Mouse (Mus musculus) left cerebral cortex, adult 18-20 months (tissue): Measurements from ENCODE around the gene Gpr146. TPM values are rescaled to one million over a fixed set of nuclear protein-coding genes. Genes with fewer than 3 reads are reported as not detected.

Experiments used
- DNase-seq, 2 experiments: peaks; one replicate each; pipeline ENCODE4 v3.0.0; 2021 to 2022; ENCODE audit warnings: low spot score in 2 of 2, mixed read lengths in 1 of 2
- total RNA-seq, 2 experiments: library from RNA; stranded (reverse); gene quantifications; 2 replicates each; pipeline ENCODE4 v1.2.3; 2021

Gpr146 gene
- total RNA-seq, 2 experiments from 2014 or later = 10.6 to 13.0 TPM

DNA sequence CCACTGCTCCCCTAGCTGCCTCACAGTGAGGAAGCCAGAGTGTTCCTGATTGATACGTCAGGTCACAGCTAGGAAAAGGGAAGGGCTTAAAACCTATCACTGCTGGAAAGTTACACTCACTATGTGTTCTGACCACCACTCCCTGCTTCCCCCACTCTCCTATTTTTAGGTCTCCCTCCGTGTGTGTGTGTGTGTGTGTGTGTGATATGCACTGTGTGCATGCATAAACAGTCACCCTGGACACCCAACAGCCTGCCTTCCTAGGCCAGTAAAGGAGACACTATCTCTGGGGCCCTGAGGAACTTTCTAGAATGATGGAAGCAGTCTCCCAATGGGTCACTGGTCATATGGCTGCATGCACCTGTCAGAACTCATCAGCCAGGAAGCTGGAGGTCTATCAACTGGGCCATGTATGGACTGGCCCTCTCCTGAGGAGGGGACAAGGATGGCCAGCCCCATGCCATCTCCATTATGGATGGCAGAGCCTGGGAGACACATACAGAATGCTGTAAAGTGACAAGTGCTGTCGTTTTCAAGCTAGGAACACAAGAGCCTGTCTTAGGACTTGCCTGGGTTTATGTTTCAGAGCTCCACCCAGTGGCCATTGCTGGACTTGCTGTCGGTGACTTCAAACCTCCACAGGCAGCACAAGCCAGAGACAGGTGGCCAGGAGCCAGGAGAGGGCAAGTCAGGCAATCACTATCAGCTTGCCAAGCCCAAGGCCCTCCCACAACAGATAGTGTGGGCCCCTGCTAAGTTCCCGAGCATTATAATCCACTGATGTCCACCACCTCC lies 20.7 kb downstream of the Gpr146 start:
- peak; percentile 90 to 93 for DNase-seq

DNA sequence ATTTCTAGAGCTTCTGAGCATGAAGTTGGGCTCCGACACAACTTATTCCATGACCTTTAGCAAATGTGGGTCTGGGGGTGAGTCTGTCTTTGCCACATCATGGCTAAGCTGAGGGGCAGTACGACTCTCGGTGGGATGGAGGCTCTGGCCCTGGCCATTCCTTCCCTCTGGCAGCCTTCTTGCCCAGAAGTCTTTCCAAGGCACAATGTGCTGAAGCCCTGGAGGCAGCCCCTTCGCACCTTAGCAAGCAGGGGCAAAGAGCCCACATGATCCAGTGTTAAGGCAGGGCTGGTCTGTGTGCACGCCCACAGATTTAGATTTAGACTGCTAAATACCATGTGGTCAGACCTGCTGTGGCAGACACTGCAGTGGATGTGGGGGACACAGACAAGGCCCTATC lies 21.3 kb downstream of the Gpr146 start:
- DNase-seq = no peak

DNA sequence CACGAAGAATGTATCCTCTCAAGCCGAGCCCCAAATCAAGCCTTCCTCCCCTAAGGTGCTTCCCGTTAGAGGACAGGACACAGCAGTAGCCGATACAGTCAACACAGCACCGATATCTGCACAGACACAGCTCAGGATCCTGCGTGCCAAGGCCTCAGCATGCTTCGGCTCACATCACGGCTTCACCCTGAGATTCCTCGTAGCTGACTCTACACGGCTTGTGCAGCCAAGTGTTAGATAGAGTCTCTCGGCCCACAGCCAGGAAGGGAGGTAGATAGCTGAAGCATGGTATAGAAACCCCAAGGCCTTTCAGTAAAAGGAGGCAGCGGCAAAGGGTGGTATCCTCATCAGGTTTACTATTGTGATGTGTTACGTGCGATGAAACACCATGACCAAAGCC lies 22.5 kb downstream of the Gpr146 start:
- no peak for DNase-seq

DNA sequence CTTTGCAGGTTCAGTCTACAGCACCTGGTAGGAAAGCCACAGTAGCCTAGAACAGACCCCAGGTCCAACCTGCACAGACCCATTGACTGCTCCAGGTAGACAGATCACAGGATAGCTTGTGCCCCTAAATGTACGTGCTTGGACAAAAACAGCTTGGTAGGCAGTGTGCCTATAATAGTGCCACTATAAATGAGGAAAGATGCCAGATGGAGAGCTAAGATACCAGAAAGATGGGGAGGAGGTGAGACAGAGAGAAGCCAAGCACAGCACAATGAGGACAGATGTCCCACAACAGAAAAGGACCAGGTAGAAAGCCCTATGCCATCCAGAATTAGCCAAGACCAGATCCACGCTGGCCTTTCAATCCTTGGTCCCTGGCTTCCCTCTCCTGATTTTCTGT lies 24.6 kb downstream of the Gpr146 start:
- DNase-seq = no peak

DNA sequence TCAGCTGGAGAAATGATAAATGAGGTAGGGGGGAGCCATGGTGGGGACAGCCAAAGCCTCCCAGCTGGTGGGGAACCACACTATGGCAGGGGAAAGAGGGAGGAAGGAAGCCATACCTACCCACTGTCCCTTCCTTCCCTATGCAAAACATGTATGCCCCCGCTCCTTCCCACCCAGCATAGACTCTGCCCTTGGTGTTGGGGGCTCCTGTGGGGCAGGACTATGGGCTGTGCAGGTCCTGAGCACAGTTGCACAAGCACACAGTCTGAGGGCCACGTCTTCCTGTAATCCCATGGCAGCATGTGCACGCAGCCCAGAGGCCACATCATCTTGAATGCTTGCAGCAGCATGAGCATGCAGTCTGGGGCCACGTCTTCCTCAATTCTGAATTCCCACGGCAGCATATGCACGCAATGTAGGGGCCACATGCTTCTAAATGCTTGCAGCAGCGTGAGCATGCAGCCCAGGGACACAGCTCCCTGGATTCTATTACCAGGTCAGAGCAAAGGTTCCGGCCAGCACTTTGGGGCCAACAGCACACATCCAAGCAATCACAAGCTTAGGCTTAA lies 26.3 kb downstream of the Gpr146 start:
- no peak for DNase-seq

DNA sequence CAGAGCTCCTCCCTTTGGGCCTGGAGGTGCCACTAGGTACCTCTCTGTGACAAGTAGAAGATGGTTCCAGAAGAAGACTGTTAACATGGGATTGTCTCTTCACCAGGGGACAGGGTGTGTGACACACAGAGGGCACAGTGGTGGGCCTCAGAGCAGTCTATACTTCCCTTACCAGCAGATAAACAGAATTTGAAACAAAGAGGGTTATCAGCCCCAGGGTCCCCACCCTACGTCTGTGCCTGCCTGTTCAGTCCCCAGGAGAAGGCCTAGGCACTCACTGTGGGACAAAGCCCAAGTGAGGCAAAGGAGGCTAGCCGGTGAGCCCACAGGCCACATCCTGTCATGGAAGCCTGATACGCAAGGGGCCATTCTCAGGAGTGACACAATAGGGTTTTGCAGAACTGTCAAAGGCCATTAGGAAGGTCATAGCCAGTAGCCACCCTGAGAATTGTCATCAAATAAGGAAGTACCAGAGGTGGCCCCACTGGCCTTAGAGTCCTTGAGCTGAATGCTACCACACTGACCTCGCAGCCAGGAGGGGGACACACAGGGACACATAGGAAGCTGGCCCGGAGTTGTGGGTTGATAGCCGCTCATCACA lies 27.4 kb downstream of the Gpr146 start, which contains the start of gene C130050O18Rik:
C130050O18Rik (plus strand) TSS at position 480 of the 601 bp plus-strand sequence.
- no peak for DNase-seq

DNA sequence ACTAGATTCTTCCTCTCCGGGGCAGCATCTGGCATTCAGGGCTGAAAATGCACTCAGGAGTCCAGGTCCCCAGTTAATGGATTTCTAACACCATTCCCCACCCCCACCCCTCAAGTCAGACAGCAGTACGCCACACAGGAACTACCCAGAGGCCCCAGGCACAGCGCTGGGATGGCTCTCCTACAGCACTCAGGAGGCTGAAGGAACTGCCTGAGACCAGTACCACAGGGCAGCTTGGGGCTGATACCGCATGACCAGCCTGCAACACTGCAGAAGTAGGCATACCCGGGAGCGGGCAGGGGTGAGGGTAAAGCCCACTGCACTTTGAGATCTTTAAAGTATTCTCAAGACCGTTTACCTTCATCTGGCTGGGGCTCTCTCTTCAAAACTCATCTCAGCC lies 28.0 kb downstream of the Gpr146 start:
- DNase-seq = no peak

DNA sequence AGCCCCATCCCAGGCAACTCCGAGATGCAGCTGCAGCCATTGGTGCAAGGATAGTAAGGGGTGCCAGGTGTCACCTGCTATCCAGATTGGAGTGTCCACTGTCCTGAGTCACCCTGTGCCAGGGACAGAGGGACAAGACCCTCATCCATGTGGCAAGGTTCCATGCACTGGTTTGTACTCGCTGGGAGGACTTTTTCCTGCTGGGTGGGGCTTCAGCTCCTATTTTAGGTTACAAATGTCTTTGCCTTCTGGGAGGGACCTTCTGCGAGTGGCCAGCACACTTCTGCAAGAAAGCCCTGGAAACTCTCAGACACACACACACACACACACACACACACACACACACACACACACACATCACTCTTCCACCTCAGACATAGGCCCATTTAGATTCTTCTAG lies 28.5 kb downstream of the Gpr146 start:
- no peak for DNase-seq

DNA sequence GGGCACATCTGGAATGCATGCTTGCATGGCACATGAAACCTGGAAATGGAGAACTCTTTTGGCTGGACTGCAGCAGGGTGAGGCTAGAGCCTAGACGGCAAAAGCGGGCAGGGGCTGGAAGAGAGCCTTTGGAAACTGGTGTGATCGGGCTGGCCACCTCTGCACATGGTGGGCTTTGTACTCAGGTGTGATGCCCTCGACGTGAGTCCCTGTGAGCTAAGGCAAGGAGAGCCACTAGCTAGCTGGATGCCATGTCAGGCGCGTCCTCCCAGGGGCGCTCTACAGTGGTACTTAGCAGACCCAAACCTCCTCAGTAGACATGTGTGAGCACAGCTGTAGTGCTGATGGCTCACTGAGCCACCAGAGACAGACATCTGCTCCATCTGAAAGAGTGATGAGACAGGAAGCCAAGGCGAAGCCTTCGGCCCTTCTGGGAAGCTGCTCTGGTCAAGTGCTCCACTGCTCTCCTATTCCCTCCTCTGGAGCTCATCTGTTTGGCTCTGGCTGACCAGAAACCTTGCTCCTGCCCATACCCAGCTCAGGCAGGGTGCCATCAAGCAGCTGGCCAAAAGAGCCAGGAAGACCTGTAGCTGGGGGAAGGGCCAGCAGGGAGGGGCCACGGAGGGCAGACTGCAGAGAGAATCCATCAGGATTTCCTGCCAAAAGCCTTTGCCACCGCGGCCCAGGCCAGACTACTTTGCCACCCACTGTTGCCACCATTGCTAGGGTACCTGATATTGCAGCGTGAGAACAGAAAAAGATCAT lies 29.8 kb downstream of the Gpr146 start:
- no peak for DNase-seq

DNA sequence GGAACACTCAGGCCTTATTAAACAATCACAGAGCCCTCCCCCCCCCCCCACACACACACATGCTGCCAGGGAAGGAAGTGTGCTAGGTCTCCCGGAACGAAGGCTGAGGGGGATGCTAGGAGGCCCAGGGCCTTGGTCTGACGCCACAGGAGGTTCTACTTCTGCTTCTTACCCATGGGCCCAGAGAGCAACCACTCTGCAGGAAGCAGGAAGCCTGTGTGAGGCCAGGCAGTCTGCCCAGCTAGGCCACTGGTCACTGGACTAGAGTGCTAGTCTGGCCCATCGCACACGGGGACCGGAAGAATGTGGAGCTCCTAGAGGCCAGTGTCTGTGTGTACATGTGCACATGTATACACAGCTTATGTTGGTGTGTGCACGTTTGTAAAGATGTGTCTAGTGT lies 31.0 kb downstream of the Gpr146 start:
- DNase-seq = no peak

DNA sequence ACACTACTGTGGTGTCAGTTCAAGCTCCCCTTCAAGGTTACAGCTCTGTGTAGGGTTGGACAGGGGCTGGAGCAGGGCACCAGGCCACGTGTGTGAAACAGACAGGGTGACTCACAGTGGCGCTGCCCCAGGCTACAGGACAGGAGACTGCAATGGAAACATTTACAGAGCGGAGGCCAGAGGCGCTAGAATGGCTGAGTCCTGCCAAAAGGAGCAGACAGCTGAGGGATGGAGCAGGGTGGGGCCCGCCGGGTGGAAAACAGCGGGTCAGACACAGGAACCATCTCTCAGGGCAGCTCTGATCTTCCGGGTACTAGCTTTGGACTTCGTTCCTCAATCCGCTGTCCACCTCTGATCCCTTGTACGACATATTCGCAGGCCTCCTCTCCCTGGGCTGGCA lies 31.9 kb downstream of the Gpr146 start:
- no peak for DNase-seq

DNA sequence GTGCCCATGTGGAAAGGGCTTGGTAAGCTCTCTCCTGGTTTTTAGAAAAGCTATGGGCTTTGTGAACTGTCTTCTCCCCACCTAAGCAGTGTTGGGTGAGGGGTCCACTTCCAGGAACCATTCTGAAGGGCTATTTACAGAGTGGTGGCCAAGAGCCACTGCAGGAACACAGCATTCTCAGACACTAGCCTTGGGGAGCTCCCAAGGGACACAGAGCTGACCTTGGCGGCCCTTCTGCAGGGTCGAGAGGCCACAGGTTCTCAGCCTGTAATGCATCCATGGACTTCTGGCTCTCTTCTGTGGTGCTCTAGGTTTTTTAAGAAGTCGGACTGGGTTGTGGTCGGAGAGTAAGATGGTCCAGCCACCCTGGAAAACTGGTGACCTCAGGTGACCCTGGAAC lies 32.6 kb downstream of the Gpr146 start:
- no peak for DNase-seq

DNA sequence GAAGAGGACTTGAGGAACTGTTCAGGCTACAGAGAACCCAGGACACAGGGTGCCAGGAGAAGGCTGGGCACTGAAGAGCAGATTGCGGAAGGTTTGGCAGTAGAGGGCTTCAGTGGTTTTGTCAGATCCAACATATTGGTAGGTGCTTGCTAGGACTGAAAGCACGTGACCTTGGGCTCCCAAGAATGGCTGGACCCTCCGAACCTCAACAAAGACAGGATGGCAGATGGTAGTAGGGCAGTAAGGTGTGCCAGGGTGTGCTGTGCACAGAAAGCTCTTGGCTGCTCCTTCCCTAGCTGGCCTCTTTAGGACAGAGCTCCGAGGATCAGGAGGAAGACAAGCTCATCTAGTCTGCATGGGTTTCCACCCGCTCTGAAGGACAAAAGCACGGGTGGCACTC lies 33.6 kb downstream of the Gpr146 start:
- DNase-seq = no peak

DNA sequence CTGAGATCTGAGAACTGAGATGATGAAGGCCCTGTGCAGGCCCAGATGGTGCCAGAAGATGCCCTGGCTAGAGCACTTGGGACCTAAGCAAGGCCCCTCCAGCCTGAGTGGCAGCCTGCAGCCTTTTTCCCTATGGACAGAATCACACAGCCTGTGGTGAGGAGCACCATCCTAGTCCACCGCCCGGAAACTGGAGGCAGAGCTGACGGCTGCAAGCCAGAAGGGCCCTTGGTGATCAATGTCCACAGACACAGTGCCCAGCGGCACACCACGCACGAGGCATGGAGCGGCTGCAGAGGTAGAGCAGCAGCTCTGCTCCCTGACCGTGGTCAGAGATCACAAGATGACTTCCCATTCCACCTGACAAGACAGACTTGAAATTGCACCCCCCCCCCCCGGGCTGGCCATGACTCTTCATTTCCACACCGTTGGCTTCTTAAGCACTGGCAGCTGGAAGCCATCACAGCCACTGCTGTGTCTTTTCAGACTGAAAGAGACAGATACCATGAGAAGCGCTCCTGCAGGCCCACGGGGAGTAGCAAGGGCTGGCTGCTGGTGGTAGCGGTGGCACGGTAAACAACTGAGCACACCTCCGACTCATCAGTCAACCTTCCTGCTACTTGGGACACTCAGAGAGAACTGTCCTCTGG lies 34.3 kb downstream of the Gpr146 start:
- no peak for DNase-seq

DNA sequence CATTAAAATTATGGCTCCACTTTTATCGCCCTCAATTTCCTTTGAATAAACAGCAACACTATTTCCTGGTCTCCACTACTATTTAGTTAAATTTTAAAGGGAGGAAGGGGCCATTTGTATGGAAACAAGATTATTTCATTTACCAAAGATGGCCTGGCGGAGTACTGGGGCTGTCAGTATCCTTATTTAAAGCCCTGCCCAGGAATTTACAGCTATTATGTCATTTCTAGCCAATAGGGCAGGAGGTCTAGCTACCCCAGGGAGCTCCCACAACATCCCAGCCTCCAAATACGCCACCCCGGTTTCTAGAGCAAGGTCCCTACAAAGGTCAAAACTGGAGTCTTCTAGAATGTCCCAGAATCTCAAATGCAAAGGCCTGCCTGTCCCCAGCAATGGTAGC lies 36.0 kb downstream of the Gpr146 start:
- DNase-seq = no peak

DNA sequence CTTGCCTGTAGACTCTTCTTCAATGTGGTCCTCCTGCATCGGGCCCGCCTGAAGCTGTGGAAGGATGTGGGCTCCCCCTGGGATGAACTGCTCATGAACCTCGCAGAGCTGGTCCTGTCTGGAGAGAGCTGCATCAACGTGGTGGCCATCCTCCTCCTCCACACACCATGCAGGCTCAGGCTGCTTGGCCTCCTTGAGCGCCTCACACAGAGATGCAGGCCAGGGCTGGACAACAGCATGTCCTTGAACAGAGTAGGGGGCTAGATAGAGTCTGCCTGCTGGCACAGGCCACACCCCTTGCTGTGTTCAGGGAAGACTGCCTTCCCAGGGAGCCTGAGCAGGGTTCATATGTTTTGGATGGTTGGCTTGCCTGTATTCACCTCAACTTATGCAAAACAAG lies 37.5 kb downstream of the Gpr146 start:
- no peak for DNase-seq

DNA sequence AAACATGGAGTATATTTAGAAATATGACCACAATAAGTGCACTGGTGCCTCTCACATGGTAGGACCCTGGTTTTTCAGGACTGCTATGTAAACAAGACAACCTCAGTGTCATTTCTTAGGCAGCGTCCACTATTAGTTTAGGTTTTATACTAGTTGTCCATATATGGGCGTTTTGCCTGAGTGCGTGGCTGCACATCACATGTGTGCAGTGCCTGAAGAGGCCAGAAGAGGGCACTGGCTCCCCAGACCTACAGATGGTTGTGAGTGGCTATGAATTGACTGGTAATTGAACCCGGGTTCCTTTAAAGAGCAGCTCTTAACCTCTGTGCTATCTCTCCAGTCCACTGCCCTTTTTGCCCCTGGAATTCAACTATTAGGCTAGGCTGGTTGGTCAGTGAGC lies 39.4 kb downstream of the Gpr146 start:
- no peak for DNase-seq

DNA sequence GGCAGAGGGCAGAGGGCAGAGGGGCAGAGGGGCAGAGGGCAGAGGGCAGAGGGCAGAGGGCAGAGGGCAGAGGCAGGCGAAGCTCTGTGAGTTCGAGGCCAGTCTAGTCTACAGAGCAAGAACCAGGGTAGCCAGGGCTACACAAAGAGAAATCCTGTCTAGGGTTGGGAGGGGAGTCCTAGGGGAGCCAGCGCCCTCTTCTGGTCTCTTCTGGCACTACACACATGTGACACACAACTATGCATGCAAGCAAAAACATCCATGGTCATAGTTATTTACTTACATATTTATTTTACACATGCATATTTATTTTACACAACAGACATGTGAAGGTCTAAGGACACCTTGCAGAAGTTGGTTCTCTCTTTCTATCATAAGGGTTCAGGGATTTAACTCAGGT lies 40.0 kb downstream of the Gpr146 start:
- no peak for DNase-seq

DNA sequence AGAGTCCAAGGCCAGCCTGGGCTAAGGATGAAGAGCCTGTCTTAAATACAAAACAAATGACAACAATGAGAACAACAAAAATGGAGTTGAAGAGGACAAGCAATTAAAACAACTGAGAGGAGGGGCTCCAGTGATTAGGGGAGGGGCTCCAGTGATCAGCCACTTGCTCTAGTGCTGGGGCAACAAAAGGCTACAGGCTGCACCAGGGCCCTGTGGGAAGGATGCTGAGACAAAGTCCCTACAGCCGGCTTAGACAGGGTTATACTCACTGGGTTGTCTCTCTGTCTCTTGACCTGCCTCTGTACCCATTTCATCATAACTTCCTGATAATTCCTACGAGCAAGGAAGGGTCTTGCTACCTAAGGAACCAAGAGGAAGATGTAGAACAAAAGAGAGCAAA lies 40.6 kb downstream of the Gpr146 start:
- DNase-seq = no peak

DNA sequence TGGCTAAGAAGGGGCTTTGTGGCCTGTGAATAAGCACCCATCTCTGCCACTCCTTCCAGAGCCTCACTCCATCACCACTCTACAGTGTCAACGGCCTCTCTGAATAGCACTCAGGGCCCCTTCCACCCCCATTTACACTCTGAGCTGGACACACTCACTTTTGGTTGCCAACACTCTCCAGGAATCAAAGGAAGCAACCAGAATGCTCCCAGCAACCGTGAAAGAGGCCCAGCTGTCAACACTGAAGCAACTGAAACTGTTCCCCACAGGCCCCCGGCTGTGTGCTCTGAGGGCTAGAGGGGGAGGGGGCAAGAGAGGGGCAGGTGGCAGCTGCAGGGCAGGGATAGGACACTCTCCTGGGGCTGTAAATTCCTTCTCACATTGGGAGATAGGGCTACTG lies 41.1 kb downstream of the Gpr146 start:
- DNase-seq = no peak
